Mouse (Mus musculus): Measurements from ENCODE around the gene Tox2. TPM values are rescaled to one million over a fixed set of nuclear protein-coding genes. Genes with fewer than 3 reads are reported as not detected.

Gene Tox2
- polyA plus RNA-seq, 1 experiment from 2014 or later, result 4.4 TPM

DNA sequence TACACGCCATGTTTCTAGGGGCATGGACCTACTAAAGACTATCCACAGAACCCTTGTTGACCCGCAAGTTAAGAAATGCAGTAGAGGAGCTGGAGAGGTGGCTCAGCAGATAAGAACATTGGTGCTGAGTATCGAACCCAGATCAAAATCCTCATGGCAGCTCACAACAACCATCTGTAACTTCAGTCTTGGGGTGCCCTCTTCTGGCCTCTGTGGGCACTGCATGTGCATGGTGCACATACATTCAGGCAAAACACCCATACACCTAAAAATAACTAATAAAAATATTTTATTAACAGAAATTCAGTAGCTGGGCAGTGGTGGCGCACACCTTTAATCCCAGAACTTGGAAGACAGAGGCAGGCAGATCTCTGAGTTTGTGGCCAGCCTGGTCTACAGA lies 140.7 kb downstream of the Tox2 start:
- Histone ChIP-seq H3K27ac (no peak overlapping the region), H3K9ac (no peak overlapping the region), H3K4me1 (peaks cover 14% of the 10 kb centered on the region), H3K36me3 (no peaks in the 10 kb centered on the region), H3K9me3 (no peaks in the 10 kb centered on the region), H3K4me2 (no peak overlapping the region), H3K4me3 (no peak overlapping the region), H3K27me3 (peaks cover 36% of the 10 kb centered on the region)
- 90% methylated on average over 4 of the region's 4 CpGs for WGBS
- ATAC-seq (ENCODE audit: insufficient number of reproducible peaks, low FRiP score, low TSS enrichment, low read depth), result no peak

DNA sequence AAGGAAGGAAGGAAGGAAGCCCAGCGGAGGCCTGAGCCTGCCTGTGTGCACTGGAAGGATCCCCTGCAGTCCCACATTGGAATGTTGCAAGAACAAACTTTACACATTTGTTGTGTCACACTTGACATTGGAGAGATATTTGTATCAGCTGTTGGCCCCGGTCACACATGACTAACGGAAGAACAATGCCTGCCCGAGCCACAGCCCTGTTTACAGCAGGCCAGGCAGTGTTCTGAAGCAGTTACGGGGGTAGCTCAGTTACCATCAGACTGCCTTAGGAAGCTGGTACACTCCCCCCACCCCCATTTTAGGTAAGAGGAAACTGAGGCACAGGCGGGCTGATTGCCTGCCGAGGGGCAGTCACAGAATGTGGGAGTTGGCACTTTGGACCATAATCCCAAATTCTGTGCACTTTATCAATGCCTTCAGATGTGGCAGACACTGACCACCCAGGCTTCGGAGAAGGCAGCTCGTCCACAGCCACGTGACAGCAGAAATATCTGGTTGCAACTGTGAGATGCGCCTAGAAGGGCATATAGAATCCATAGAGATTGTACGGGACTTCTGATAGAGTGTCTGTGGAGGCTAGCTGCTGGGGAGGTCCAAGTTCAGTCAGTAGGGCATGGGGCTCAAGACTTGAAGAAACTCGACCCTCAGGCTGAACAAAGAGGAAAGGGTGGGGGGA lies 142.2 kb downstream of the Tox2 start:
- Histone ChIP-seq H3K36me3 (no peaks in the 10 kb centered on the region), H3K4me1 (peaks cover 17% of the 10 kb centered on the region), H3K4me2 (no peak overlapping the region), H3K27ac (peak overlapping the region; percentile 22; the same call in 1 of the 2 replicates), H3K9ac (no peak overlapping the region), H3K27me3 (peaks cover 22% of the 10 kb centered on the region), H3K9me3 (no peaks in the 10 kb centered on the region), H3K4me3 (no peak overlapping the region)
- no peak for ATAC-seq (ENCODE audit: insufficient number of reproducible peaks, low FRiP score, low TSS enrichment, low read depth)
- WGBS, result 71% methylated on average over 13 of the region's 13 CpGs

DNA sequence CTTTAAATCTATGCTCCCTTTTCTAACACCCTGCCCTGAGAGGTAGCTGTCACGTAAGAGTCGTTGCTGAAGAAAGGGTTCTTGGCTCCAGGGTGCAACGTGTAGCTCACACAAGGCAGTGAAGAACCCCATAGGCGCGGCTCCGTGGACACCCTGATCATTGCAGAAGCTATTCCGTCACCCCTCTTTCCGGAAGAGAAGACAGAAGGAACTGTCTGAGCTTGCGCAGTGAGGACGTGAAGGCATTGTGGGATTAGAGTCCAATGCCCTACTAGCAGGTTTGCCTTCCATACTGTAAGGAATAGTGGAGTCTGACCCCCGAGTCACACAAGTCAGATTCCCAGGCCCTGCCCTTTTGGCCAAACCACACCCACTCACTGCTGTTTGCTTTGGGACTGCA lies 143.6 kb downstream of the Tox2 start:
- H3K9ac ChIP-seq, result no peak overlapping the region
- H3K36me3 ChIP-seq, result no peaks in the 10 kb centered on the region
- H3K4me1 ChIP-seq, result peaks cover 14% of the 10 kb centered on the region
- H3K27ac ChIP-seq, result no peak overlapping the region
- H3K27me3 ChIP-seq, result peaks cover 8% of the 10 kb centered on the region; the same call in 1 of the 2 replicates
- H3K9me3 ChIP-seq, result no peaks in the 10 kb centered on the region
- H3K4me3 ChIP-seq, result no peak overlapping the region
- no peak overlapping the region for H3K4me2 ChIP-seq
- no peak for ATAC-seq (ENCODE audit: insufficient number of reproducible peaks, low FRiP score, low TSS enrichment, low read depth)
- 79% methylated on average over 11 of the region's 11 CpGs for WGBS

DNA sequence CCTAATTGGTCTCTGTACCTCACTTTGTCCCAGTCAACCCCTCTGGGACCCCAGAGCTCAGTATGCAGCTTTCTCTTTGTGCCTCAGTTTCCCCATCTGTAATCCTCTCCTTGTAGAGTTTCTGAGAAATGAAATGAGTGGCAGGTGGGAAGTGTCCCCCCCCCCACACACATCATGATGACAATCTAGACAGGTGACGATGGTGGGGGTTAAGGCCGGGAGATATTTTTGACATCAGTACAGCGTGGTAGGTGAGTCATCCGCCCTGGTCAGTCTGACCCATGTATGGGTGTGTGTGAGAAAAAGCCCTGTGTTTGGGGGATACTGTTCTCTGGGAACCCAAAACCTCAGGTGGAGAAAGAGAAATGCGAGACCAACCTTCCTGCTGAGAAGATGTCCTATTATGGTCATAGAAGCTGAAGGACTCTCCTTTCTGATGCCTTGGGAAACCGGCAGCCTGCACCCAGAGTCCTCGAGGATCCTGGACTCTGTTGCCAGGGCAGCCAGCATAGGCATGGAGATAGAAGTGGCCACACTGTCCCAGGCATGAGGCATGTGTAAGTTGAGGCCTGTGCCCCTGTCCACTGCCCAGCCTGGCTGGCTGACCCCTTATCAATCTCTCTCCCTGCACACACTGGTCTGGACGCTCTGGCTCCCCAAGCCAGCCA lies 144.7 kb downstream of the Tox2 start:
- no peak for ATAC-seq (ENCODE audit: insufficient number of reproducible peaks, low FRiP score, low TSS enrichment, low read depth)
- H3K36me3 ChIP-seq, result no peaks in the 10 kb centered on the region
- 78% methylated on average over 8 of the region's 8 CpGs for WGBS
- peaks cover 20% of the 10 kb centered on the region for H3K4me1 ChIP-seq
- H3K4me2 ChIP-seq, result no peak overlapping the region
- H3K9me3 ChIP-seq, result no peaks in the 10 kb centered on the region
- H3K27me3 ChIP-seq, result no peaks in the 10 kb centered on the region
- H3K9ac ChIP-seq, result no peak overlapping the region
- no peak overlapping the region for H3K27ac ChIP-seq
- no peak overlapping the region for H3K4me3 ChIP-seq

DNA sequence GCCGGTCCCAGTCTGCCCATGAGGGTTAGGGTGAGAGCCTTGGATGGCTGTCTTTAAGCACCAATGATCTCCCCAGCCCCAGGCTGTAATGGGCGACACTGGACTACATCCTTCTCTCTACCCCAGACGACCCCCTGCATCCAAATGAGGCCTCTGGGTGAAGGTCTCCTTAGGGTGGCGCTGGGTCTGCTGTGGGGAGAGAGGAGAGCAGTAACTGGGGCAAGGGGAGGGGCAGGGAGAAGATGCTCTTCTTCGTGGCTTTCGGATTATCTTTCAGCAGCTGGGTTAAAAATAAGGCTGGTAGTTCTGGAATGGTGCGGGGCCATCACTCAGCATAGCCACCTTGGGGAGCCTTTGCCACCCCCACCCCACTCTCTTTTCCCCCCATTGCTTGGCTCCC lies 145.8 kb downstream of the Tox2 start:
- 69% methylated on average over 7 of the region's 7 CpGs for WGBS
- ATAC-seq (ENCODE audit: insufficient number of reproducible peaks, low FRiP score, low TSS enrichment, low read depth), result no peak

DNA sequence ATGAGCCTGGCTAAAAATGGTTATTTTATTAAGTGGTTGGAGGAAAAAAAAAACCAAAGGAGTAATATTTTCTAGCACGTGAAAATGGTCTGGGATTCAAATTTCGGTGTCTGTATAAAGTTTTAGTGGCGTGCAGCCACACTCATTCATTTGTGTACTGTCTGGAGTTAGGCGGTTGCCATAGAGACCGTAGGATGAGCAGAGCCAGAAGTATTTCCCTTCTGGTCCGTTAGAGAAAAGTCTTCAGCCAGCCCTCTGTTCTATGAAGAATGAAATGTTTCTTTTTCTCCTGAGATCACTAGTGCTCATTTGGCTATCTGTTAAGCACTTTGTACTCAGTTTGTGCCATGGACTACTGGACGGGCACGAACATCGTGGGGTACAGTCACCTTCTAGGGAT lies 146.5 kb downstream of the Tox2 start:
- Histone ChIP-seq H3K4me2 (no peak overlapping the region), H3K36me3 (no peaks in the 10 kb centered on the region), H3K4me3 (no peak overlapping the region), H3K27me3 (no peaks in the 10 kb centered on the region), H3K27ac (peak overlapping the region; percentile 75), H3K9ac (no peak overlapping the region), H3K9me3 (no peaks in the 10 kb centered on the region), H3K4me1 (peaks cover 30% of the 10 kb centered on the region)
- 49% methylated on average over 9 of the region's 9 CpGs for WGBS
- no peak for ATAC-seq (ENCODE audit: insufficient number of reproducible peaks, low FRiP score, low TSS enrichment, low read depth)

More for the DNA sequence above, 145.8 kb downstream of the Tox2 start:
- Histone ChIP-seq H3K36me3 (no peaks in the 10 kb centered on the region), H3K4me3 (no peak overlapping the region), H3K27me3 (no peaks in the 10 kb centered on the region), H3K4me2 (no peak overlapping the region), H3K4me1 (peaks cover 24% of the 10 kb centered on the region), H3K9me3 (no peaks in the 10 kb centered on the region), H3K9ac (no peak overlapping the region), H3K27ac (peak overlapping the region; percentile 75)

DNA sequence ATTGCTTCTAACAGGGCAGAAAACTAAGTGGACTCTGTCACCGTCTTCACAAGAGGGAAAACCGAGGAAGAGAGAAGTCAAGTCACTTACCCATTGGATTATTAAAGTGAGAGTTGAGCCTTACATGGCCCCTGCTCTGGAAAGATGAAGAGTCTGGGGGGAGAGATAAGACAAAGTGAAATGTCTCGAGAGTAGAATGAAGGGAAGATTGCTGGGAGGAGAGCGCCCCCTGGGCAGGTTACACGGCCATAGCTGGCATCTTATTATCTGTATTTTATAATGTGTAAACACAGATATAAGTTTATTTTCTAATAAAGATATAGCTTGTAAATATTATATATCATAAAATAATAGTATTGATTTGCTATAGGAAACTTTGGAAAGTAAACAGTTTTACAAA lies 147.5 kb downstream of the Tox2 start:
- 59% methylated on average over 5 of the region's 5 CpGs for WGBS
- H3K4me1 ChIP-seq, result peaks cover 30% of the 10 kb centered on the region
- H3K36me3 ChIP-seq, result no peaks in the 10 kb centered on the region
- ATAC-seq (ENCODE audit: insufficient number of reproducible peaks, low FRiP score, low TSS enrichment, low read depth), result no peak
- no peak overlapping the region for H3K4me2 ChIP-seq
- no peak overlapping the region for H3K4me3 ChIP-seq
- no peaks in the 10 kb centered on the region for H3K9me3 ChIP-seq
- 0 out of 2 replicates have a peak overlapping the region, but pooled peaks have one; percentile 75 for H3K27ac ChIP-seq
- H3K9ac ChIP-seq, result no peak overlapping the region
- no peaks in the 10 kb centered on the region for H3K27me3 ChIP-seq

DNA sequence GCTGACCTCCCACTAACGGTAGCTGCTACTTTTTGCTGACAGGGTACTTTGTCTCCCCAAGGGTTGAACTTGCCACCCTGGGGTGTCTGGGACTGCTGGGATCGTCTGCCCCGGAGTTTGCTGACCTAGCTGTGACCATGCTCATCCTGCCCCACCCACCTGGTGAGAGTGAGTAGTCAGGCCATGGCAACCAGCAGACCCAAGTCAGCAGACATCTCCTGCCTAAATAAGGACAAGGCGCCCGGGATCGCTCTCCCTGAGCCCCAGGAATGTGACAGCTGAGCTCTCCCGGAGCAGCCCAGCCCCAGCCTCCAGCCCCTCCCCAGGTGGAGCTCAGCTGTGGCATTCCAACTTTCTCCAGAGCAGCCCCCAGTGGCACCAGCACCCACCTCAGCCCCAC lies 150.8 kb downstream of the Tox2 start:
- no peak overlapping the region for H3K9ac ChIP-seq
- H3K4me2 ChIP-seq, result no peak overlapping the region
- WGBS, result 9% methylated on average over 7 of the region's 7 CpGs
- no peak overlapping the region for H3K27ac ChIP-seq
- no peaks in the 10 kb centered on the region for H3K27me3 ChIP-seq
- H3K4me1 ChIP-seq, result peaks cover 27% of the 10 kb centered on the region
- ATAC-seq (ENCODE audit: insufficient number of reproducible peaks, low FRiP score, low TSS enrichment, low read depth), result peak; percentile 70
- no peak overlapping the region for H3K4me3 ChIP-seq
- no peaks in the 10 kb centered on the region for H3K9me3 ChIP-seq
- no peaks in the 10 kb centered on the region for H3K36me3 ChIP-seq

DNA sequence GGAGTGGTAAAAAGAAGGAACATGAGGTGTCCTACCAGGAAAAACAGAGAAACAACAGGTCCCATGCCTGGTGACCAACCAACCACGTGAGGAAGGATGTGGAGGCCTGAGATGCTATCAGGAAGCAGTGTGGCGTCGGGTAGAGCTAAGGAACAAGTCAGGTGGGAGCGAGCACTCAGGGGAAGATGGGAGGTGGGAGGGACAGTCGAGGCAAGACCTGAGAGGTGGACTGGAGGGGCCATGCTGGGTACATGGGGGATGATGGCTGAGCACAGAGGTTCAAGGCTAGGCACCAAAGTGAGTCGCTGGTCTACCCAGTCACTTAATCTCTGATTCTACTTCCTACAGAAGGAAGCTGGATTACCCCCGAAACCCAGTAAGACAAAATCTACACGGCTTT lies 152.7 kb downstream of the Tox2 start:
- 76% methylated on average over 8 of the region's 8 CpGs for WGBS
- ATAC-seq (ENCODE audit: insufficient number of reproducible peaks, low FRiP score, low TSS enrichment, low read depth), result no peak
- no peaks in the 10 kb centered on the region for H3K9me3 ChIP-seq

DNA sequence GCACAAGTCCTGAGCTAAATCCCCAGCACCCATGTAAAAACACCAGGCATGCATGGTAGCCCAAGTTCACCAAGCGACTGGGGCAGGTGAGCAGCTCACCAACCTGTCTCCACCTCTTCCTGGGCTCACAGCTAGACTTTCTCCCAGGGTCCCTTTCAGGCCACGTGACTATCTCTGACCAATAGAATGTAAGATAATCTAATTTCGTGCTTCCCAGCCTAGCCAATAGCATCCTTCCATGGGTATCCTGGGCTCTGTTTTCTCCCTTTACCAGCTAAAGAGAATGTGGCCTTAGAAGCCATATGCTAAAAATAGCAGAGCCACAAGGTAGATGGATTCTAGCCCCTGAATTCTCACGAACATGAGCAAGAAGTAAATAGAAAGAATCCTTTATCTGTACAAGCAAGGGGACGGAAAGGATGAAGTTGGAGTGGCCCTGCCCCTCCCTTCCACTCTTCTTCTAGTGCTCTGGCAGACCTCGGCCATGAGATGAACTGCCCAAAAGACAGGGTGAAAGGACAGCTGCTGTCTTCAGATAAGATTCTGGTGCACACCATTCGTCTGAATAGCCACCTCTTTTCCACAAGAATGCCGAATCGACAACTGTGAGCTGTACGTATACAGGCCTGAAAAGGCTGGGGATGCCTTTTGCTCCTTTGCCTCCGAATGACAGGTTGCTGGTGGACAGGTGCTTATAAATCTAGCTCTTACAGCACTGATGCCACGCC lies 153.4 kb downstream of the Tox2 start:
- ATAC-seq (ENCODE audit: insufficient number of reproducible peaks, low FRiP score, low TSS enrichment, low read depth), result no peak
- no peak overlapping the region for H3K4me2 ChIP-seq
- H3K4me3 ChIP-seq, result no peak overlapping the region
- no peaks in the 10 kb centered on the region for H3K36me3 ChIP-seq
- no peak overlapping the region for H3K9ac ChIP-seq
- H3K27ac ChIP-seq, result no peak overlapping the region
- no peaks in the 10 kb centered on the region for H3K9me3 ChIP-seq
- 82% methylated on average over 12 of the region's 12 CpGs for WGBS
- no peaks in the 10 kb centered on the region for H3K27me3 ChIP-seq
- peaks cover 15% of the 10 kb centered on the region for H3K4me1 ChIP-seq

More for the DNA sequence above, 152.7 kb downstream of the Tox2 start:
- H3K4me2 ChIP-seq, result no peak overlapping the region
- no peaks in the 10 kb centered on the region for H3K27me3 ChIP-seq
- no peaks in the 10 kb centered on the region for H3K36me3 ChIP-seq
- H3K27ac ChIP-seq, result no peak overlapping the region
- H3K4me1 ChIP-seq, result peaks cover 15% of the 10 kb centered on the region
- H3K9ac ChIP-seq, result no peak overlapping the region
- no peak overlapping the region for H3K4me3 ChIP-seq

DNA sequence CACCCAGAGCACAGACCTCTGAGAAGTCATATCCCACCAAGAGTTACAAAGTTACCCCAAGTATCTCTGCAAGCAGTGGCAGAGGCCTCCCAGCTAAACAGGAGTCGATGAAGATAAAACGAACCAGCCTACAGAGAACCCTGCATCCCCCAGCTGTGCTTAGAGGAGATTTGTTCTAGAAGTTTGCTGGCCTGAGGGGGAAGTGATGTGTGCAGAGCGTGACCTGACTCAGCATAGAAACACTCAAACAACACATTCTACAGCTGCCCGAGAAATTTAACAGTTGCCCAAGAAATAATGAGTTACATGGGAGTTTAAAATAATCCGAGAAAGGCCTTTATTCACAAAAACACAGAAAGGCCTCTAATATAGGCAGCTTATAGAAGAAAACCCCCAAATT lies 155.7 kb downstream of the Tox2 start:
- Histone ChIP-seq H3K27me3 (no peaks in the 10 kb centered on the region), H3K4me1 (peaks cover 5% of the 10 kb centered on the region), H3K4me2 (no peak overlapping the region), H3K36me3 (no peaks in the 10 kb centered on the region), H3K9ac (no peak overlapping the region), H3K9me3 (no peaks in the 10 kb centered on the region), H3K27ac (no peak overlapping the region), H3K4me3 (no peak overlapping the region)
- WGBS, result 53% methylated on average over 5 of the region's 5 CpGs
- no peak for ATAC-seq (ENCODE audit: insufficient number of reproducible peaks, low FRiP score, low TSS enrichment, low read depth)

DNA sequence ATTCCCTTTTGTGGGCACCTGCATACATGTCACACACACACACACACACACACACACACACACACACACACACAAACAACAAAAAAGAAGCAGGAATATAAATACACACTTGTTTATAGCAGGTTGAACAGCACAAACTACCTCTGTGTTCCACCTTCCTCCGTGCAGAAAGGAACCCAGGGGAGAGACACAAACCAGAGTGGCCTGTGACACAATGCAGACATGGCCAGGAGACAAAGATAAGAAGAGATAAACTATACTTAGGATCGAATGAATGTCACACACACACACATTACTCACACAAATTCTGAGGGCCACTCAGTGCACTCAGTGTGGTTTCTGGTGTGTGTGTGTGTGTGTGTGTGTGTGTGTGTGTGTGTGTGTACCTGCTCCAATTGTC lies 156.3 kb downstream of the Tox2 start:
- Histone ChIP-seq H3K36me3 (no peaks in the 10 kb centered on the region), H3K9ac (no peak overlapping the region), H3K4me2 (no peak overlapping the region), H3K4me3 (no peak overlapping the region), H3K9me3 (no peaks in the 10 kb centered on the region), H3K4me1 (no peaks in the 10 kb centered on the region), H3K27ac (no peak overlapping the region), H3K27me3 (no peaks in the 10 kb centered on the region)
- 56% methylated on average over 2 of the region's 2 CpGs for WGBS
- no peak for ATAC-seq (ENCODE audit: insufficient number of reproducible peaks, low FRiP score, low TSS enrichment, low read depth)

Data from limb, embryonic 15.5 days (tissue).